Mouse (Mus musculus) liver, postnatal 0 days (tissue): ENCODE results near the gene Wfdc6b.

Source experiments
- CTCF ChIP-seq: sonication (generic); IDR thresholded peaks from 2 replicates; pipeline ENCODE4 v1.5.1; 2016; ENCODE audit warnings: antibody characterized with exemption, low read depth
- EP300 ChIP-seq: IDR thresholded peaks from 2 replicates; pipeline ENCODE4 v1.6.1; 2016; ENCODE audit warnings: antibody characterized with exemption, low read depth, mild to moderate bottlenecking

DNA sequence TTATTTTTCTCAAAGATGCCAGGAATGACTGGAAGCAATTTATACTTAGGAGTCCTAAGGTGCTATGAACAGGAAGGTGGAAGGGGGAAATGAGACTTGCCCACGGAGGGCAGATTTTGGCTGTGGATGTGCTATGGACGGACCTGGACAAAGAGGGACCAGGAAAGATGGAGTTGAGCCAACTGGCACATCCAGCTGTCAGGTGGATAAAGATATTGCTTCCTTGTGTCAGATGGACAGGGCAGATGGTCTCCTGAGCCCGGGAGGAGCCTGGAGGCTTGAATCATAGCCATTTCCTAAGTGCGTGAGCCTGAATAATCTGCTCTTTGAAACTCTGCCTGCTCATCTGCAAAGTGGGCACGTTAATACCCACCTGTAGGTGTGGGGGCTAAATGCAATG is 49.0 kb upstream of the Wfdc6b start:
- TF ChIP-seq CTCF (no peak), EP300 (no peak)
